Mouse (Mus musculus) stomach, embryonic 15.5 days (tissue): ENCODE data around the gene Clcn3. TPM values are rescaled to one million over a fixed set of nuclear protein-coding genes. Genes with fewer than 3 reads are reported as not detected.
"Not testable (repeated sequence)": the region's sequence is repeated elsewhere in the genome, so short reads cannot be mapped to it uniquely, and the experiment has no call there.

Experiments used
- ATAC-seq: fragments of 200-750 bp; cut with Nextera tagmentation; 2 replicates; pipeline ENCODE4 v1.8.0; 2017; ENCODE audit warnings: low read depth, moderate number of reproducible peaks, moderate TSS enrichment; ENCODE audit not compliant: insufficient read depth, low FRiP score
- H3K27ac ChIP-seq: fragments of 300-500 bp; sonication (generic); 2 replicates; pipeline ENCODE4 v1.5.1; 2015; ENCODE audit warnings: mild to moderate bottlenecking, inconsistent platforms
- H3K27me3 ChIP-seq: fragments of 300-500 bp; sonication (generic); replicated peaks from 2 replicates; pipeline ENCODE4 v1.6.1; 2015; ENCODE audit warnings: inconsistent platforms
- H3K36me3 ChIP-seq: fragments of 300-500 bp; sonication (generic); 2 replicates; pipeline ENCODE4 v1.6.1; 2015; ENCODE audit warnings: inconsistent platforms
- H3K4me1 ChIP-seq: fragments of 300-500 bp; sonication (generic); 2 replicates; pipeline ENCODE4 v1.6.1; 2015; ENCODE audit warnings: inconsistent platforms
- H3K4me2 ChIP-seq: fragments of 300-500 bp; sonication (generic); 2 replicates; pipeline ENCODE4 v1.6.1; 2015; ENCODE audit warnings: mild to moderate bottlenecking, inconsistent platforms
- H3K4me3 ChIP-seq: fragments of 300-500 bp; sonication (generic); replicated peaks from 2 replicates; pipeline ENCODE4 v1.5.1; 2015; ENCODE audit warnings: inconsistent platforms
- H3K9ac ChIP-seq: fragments of 300-500 bp; sonication (generic); 2 replicates; pipeline ENCODE4 v1.6.1; 2015; ENCODE audit warnings: inconsistent platforms
- H3K9me3 ChIP-seq: fragments of 300-500 bp; sonication (generic); 2 replicates; pipeline ENCODE4 v1.6.1; 2016; ENCODE audit warnings: inconsistent platforms
- WGBS: fragments of 180-500 bp; shearing (Covaris S2); methylation state at CpG from one replicate; pipeline ENCODE4 v1.1.7; 2015; 5-methylcytosine and 5-hydroxymethylcytosine counted together
- polyA plus RNA-seq: library from polyadenylated mRNA; unstranded; fragments of >200 nt; fragmentation: Nextera tagmentation; extraction: Ambion mirVana; gene quantifications from 2 replicates; pipeline ENCODE4 v1.2.1, GENCODE M21; 2015

The Clcn3 gene
- polyA plus RNA-seq = 28.3 and 29.2 TPM in 2 replicates

GRCm38 (mm10) chr8:60982701-60983687 is at the start of gene Clcn3:
Gene Clcn3 (minus strand): TSS chr8:60983300.
- peak within 1 kb of the TSS; percentile 90 for H3K27ac ChIP-seq
- WGBS = under 1% methylated on average over 101 of the region's 101 CpGs

GRCm38 (mm10) chr8:60996468-60996867 is 13.4 kb upstream of the Clcn3 start:
- no peak overlapping the region for H3K27ac ChIP-seq
- no peaks in the 10 kb centered on the region for H3K27me3 ChIP-seq
- H3K4me2 ChIP-seq = no peak overlapping the region
- no peak overlapping the region for H3K9ac ChIP-seq
- H3K9me3 ChIP-seq = no peaks in the 10 kb centered on the region
- H3K4me3 ChIP-seq = no peak overlapping the region
- H3K36me3 ChIP-seq = no peaks in the 10 kb centered on the region
- no peak for ATAC-seq
- 61% methylated on average over 3 of the region's 3 CpGs for WGBS
- H3K4me1 ChIP-seq = peaks cover 4% of the 10 kb centered on the region; the same call in 1 of the 2 replicates

More at GRCm38 (mm10) chr8:60982701-60983687, at the start of gene Clcn3:
- no peaks in the 10 kb centered on the region for H3K4me1 ChIP-seq
- no peaks in the 10 kb centered on the region for H3K9me3 ChIP-seq
- H3K36me3 ChIP-seq = no peaks in the 10 kb centered on the region
- H3K4me3 ChIP-seq = peak within 1 kb of the TSS; percentile 87
- ATAC-seq = peak; percentile 100
- H3K27me3 ChIP-seq = no peaks in the 10 kb centered on the region
- peak within 1 kb of the TSS; percentile 85 for H3K4me2 ChIP-seq
- H3K9ac ChIP-seq = peak within 1 kb of the TSS; percentile 84

- peaks cover 4% of the 10 kb centered on the region; the same call in 1 of the 2 replicates for H3K4me1 ChIP-seq
- no peaks in the 10 kb centered on the region for H3K27me3 ChIP-seq
- ATAC-seq = no peak; the same call in 1 of the 2 replicates
- peak overlapping the region; percentile 95 for H3K27ac ChIP-seq
- H3K4me2 ChIP-seq = peak overlapping the region; percentile 80
- H3K9ac ChIP-seq = peak overlapping the region; percentile 59
- H3K36me3 ChIP-seq = no peaks in the 10 kb centered on the region
- under 1% methylated on average over 12 of the region's 12 CpGs for WGBS
- H3K4me3 ChIP-seq = peak overlapping the region; percentile 87
- no peaks in the 10 kb centered on the region for H3K9me3 ChIP-seq
Observed at GRCm38 (mm10) chr8:60993639-60993986, 10.5 kb upstream of the Clcn3 start.

GRCm38 (mm10) chr8:60992910-60993638 is 10.0 kb upstream of the Clcn3 start, which contains the start of gene Nek1:
Gene Nek1 (plus strand): TSS chr8:60993195.
- Histone ChIP-seq H3K4me2 (peak within 1 kb of the TSS; percentile 80), H3K9ac (peak within 1 kb of the TSS; percentile 59), H3K27me3 (no peaks in the 10 kb centered on the region), H3K27ac (peak within 1 kb of the TSS; percentile 95), H3K36me3 (no peaks in the 10 kb centered on the region), H3K4me3 (peak within 1 kb of the TSS; percentile 87), H3K9me3 (no peaks in the 10 kb centered on the region), H3K4me1 (peaks cover 4% of the 10 kb centered on the region; the same call in 1 of the 2 replicates)
- peak; percentile 94 for ATAC-seq
- WGBS = under 1% methylated on average over 56 of the region's 57 CpGs

- Histone ChIP-seq H3K27me3 (no peaks in the 10 kb centered on the region), H3K36me3 (no peaks in the 10 kb centered on the region), H3K27ac (peak overlapping the region; percentile 95), H3K4me3 (peak overlapping the region; percentile 87), H3K4me1 (peaks cover 4% of the 10 kb centered on the region; the same call in 1 of the 2 replicates), H3K4me2 (peak overlapping the region; percentile 54), H3K9me3 (no peaks in the 10 kb centered on the region), H3K9ac (no peak overlapping the region; the same call in 1 of the 2 replicates)
- ATAC-seq = peak; percentile 90
- 1% methylated on average over 16 of the region's 16 CpGs for WGBS
Observed at GRCm38 (mm10) chr8:60992561-60992909, 9.4 kb upstream of the Clcn3 start.

- not testable (repeated sequence) for H3K9ac ChIP-seq, H3K4me1 ChIP-seq, H3K36me3 ChIP-seq, H3K27ac ChIP-seq, H3K4me2 ChIP-seq, H3K9me3 ChIP-seq, H3K4me3 ChIP-seq, H3K27me3 ChIP-seq, ATAC-seq
- 89% methylated on average over 17 of the region's 17 CpGs for WGBS
Observed at GRCm38 (mm10) chr8:60984260-60985010, 1.3 kb upstream of the Clcn3 start.

- Histone ChIP-seq H3K9ac (no peak overlapping the region; the same call in 1 of the 2 replicates), H3K27ac (peak overlapping the region; percentile 90), H3K4me1 (no peaks in the 10 kb centered on the region), H3K36me3 (no peaks in the 10 kb centered on the region), H3K4me2 (peak overlapping the region; percentile 85), H3K27me3 (no peaks in the 10 kb centered on the region), H3K9me3 (no peaks in the 10 kb centered on the region), H3K4me3 (peak overlapping the region; percentile 87)
- 12% methylated on average over 9 of the region's 9 CpGs for WGBS
- peak; percentile 69 for ATAC-seq
Observed at GRCm38 (mm10) chr8:60983688-60984079, 584 bp upstream of the Clcn3 start.

- peak overlapping the region; percentile 85 for H3K4me2 ChIP-seq
- no peaks in the 10 kb centered on the region for H3K4me1 ChIP-seq
- no peaks in the 10 kb centered on the region for H3K9me3 ChIP-seq
- no peaks in the 10 kb centered on the region for H3K27me3 ChIP-seq
- no peak overlapping the region for H3K27ac ChIP-seq
- no peak overlapping the region for H3K4me3 ChIP-seq
- WGBS = 19% methylated on average over 1 of the region's 1 CpGs
- ATAC-seq = no peak
- H3K9ac ChIP-seq = no peak overlapping the region
- H3K36me3 ChIP-seq = no peaks in the 10 kb centered on the region
Observed at GRCm38 (mm10) chr8:60981388-60981787, 1.7 kb downstream of the Clcn3 start.

GRCm38 (mm10) chr8:60978496-60978895 is 4.6 kb downstream of the Clcn3 start:
- Histone ChIP-seq H3K4me1 (no peaks in the 10 kb centered on the region), H3K36me3 (no peaks in the 10 kb centered on the region), H3K9me3 (no peaks in the 10 kb centered on the region), H3K4me3 (no peak overlapping the region), H3K27me3 (no peaks in the 10 kb centered on the region), H3K27ac (no peak overlapping the region), H3K9ac (no peak overlapping the region), H3K4me2 (no peak overlapping the region)
- no peak for ATAC-seq
- 67% methylated on average over 5 of the region's 5 CpGs for WGBS

- H3K4me1 ChIP-seq = no peaks in the 10 kb centered on the region
- no peak overlapping the region for H3K4me3 ChIP-seq
- WGBS = 88% methylated on average over 9 of the region's 9 CpGs
- H3K9me3 ChIP-seq = no peaks in the 10 kb centered on the region
- no peak for ATAC-seq
- H3K27ac ChIP-seq = no peak overlapping the region
- H3K9ac ChIP-seq = no peak overlapping the region
- H3K4me2 ChIP-seq = no peak overlapping the region
- no peaks in the 10 kb centered on the region for H3K36me3 ChIP-seq
- no peaks in the 10 kb centered on the region for H3K27me3 ChIP-seq
Observed at GRCm38 (mm10) chr8:60976818-60977217, 6.3 kb downstream of the Clcn3 start.

GRCm38 (mm10) chr8:60974837-60975236 is 8.3 kb downstream of the Clcn3 start:
- no peaks in the 10 kb centered on the region for H3K36me3 ChIP-seq
- H3K9me3 ChIP-seq = no peaks in the 10 kb centered on the region
- no peaks in the 10 kb centered on the region for H3K4me1 ChIP-seq
- WGBS = 63% methylated on average over 2 of the region's 2 CpGs
- no peaks in the 10 kb centered on the region for H3K27me3 ChIP-seq
- H3K4me2 ChIP-seq = no peak overlapping the region
- H3K9ac ChIP-seq = no peak overlapping the region
- peak; percentile 58; the same call in 1 of the 2 replicates for ATAC-seq
- no peak overlapping the region for H3K27ac ChIP-seq
- H3K4me3 ChIP-seq = no peak overlapping the region
